Mouse (Mus musculus): ENCODE results near the gene Tbc1d30.

DNA sequence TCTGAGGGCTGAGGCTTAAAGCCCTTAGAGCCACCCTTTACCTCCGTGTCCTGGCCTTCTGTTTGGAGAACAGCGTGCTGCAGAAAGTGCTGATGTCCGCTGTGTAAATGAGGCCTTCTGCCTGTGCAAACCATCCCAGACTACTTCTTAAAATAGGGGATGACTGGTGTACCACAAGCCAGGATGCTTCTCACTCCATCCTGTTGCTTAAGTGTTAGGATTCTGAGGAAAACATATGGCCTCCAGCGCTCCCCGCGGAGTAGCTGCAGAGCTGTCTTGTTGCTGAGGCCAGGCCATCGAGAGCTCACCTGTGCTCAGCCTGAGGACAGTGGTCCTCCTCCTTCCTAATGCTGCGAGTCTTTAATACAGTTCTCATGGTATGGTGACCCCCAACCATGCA is 40.8 kb upstream of the Tbc1d30 start:
- TF ChIP-seq POLR2A (IDR thresholded peaks at IDR 0.05; ENCODE audit: low read depth, low read length) (no peak), CTCF (conservative IDR thresholded peaks at IDR 0.05; ENCODE audit: insufficient read depth, insufficient read length, low read depth, low read length) (no peak)

Measured in kidney, adult 2 months (tissue).